Mouse (Mus musculus) intestine, embryonic 14.5 days (tissue): ENCODE data around the gene 4933411K16Rik. TPM values are rescaled to one million over a fixed set of nuclear protein-coding genes. Genes with fewer than 3 reads are reported as not detected.

Experiments
- ATAC-seq: fragments of 200-750 bp; cut with Nextera tagmentation; replicated peaks from 2 replicates; pipeline ENCODE4 v1.8.0; 2017; ENCODE audit warnings: low read depth, moderate number of reproducible peaks, moderate TSS enrichment, moderate library complexity; ENCODE audit not compliant: low FRiP score, low TSS enrichment
- DNase-seq: peaks from one replicate; pipeline ENCODE4 v3.0.0-alpha.2; 2018; ENCODE audit warnings: low spot score
- H3K27ac ChIP-seq: fragments of 300-500 bp; sonication (generic); 2 replicates; pipeline ENCODE4 v1.5.1; 2014; ENCODE audit warnings: low read depth, mild to moderate bottlenecking, control low read depth
- H3K27me3 ChIP-seq: fragments of 300-500 bp; sonication (generic); replicated peaks from 2 replicates; pipeline ENCODE4 v1.6.1; 2014; ENCODE audit warnings: low read length, control low read depth; ENCODE audit not compliant: control insufficient read depth, insufficient read depth
- H3K36me3 ChIP-seq: fragments of 300-500 bp; sonication (generic); 2 replicates; pipeline ENCODE4 v1.6.1; 2014; ENCODE audit warnings: low read length, control low read depth; ENCODE audit not compliant: control insufficient read depth, insufficient read depth
- H3K4me1 ChIP-seq: fragments of 300-500 bp; sonication (generic); replicated peaks from 2 replicates; pipeline ENCODE4 v1.6.1; 2014; ENCODE audit warnings: low read length, control low read depth, mixed read lengths; ENCODE audit not compliant: control insufficient read depth, insufficient read depth
- H3K4me2 ChIP-seq: fragments of 300-500 bp; sonication (generic); 2 replicates; pipeline ENCODE4 v1.6.1; 2014; ENCODE audit warnings: low read length
- H3K4me3 ChIP-seq: fragments of 300-500 bp; sonication (generic); 2 replicates; pipeline ENCODE4 v1.5.1; 2014; ENCODE audit warnings: low read depth, low read length, control low read depth, mixed read lengths
- H3K9ac ChIP-seq: fragments of 300-500 bp; sonication (generic); 2 replicates; pipeline ENCODE4 v1.6.1; 2014; ENCODE audit warnings: mild to moderate bottlenecking, low read length
- H3K9me3 ChIP-seq: fragments of 300-500 bp; sonication (generic); 2 replicates; pipeline ENCODE4 v1.6.1; 2016; ENCODE audit warnings: low read length, control low read depth; ENCODE audit not compliant: control insufficient read depth
- WGBS: fragments of 180-500 bp; shearing (Covaris S2); extraction: QIAGEN DNeasy Blood & Tissue Kit; methylation state at CpG from one replicate; pipeline ENCODE4 v1.1.7; 2014; 5-methylcytosine and 5-hydroxymethylcytosine counted together
- polyA plus RNA-seq: library from polyadenylated mRNA; unstranded; fragments of >200 nt; fragmentation: Nextera tagmentation; extraction: Ambion mirVana; gene quantifications from 2 replicates; pipeline ENCODE4 v1.2.1, GENCODE M21; 2014

The 4933411K16Rik gene
- polyA plus RNA-seq, 1 experiment from 2014 or later, result not detected

DNA sequence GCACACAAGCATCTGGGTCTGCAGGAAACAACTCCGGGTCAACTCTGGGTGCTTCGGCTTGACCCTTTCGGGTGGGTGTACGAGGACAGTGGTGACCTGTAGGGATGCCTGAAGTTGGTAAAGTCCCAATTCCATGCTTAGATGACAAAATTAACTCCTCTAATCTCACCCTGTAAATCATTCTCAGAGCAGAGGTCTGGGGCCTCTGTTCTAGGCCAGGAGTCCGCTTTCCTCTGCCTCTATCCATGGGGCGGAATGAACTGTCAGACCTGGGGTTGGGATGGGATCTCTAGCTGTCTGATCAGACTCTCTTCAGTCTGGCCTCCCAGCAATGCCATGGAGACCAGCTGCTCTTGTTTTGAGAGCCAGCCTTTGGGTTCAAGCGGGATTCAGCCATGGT is 9.4 kb downstream of the 4933411K16Rik start:
- no peaks in the 10 kb centered on the region for H3K4me1 ChIP-seq
- H3K9ac ChIP-seq, result no peak overlapping the region
- H3K4me3 ChIP-seq, result no peak overlapping the region
- ATAC-seq (no peak), DNase-seq (no peak)
- H3K36me3 ChIP-seq, result no peaks in the 10 kb centered on the region
- 89% methylated on average over 7 of the region's 7 CpGs for WGBS
- no peak overlapping the region for H3K27ac ChIP-seq
- no peaks in the 10 kb centered on the region for H3K9me3 ChIP-seq
- H3K27me3 ChIP-seq, result no peaks in the 10 kb centered on the region
- no peak overlapping the region for H3K4me2 ChIP-seq

GRCm38 (mm10) chr19:42068441-42069240 is 16.6 kb downstream of the 4933411K16Rik start:
- H3K27me3 ChIP-seq, result no peaks in the 10 kb centered on the region
- 75% methylated on average over 11 of the region's 11 CpGs for WGBS
- no peak overlapping the region for H3K4me2 ChIP-seq
- no peaks in the 10 kb centered on the region for H3K9me3 ChIP-seq
- no peaks in the 10 kb centered on the region for H3K36me3 ChIP-seq
- no peaks in the 10 kb centered on the region for H3K4me1 ChIP-seq
- no peak overlapping the region for H3K27ac ChIP-seq
- H3K4me3 ChIP-seq, result no peak overlapping the region
- ATAC-seq (no peak), DNase-seq (no peak)
- H3K9ac ChIP-seq, result no peak overlapping the region

GRCm38 (mm10) chr19:42069241-42069525 is 17.1 kb downstream of the 4933411K16Rik start:
- Histone ChIP-seq H3K9ac (no peak overlapping the region), H3K4me2 (no peak overlapping the region), H3K4me1 (no peaks in the 10 kb centered on the region), H3K27ac (no peak overlapping the region), H3K36me3 (no peaks in the 10 kb centered on the region), H3K27me3 (no peaks in the 10 kb centered on the region), H3K9me3 (no peaks in the 10 kb centered on the region), H3K4me3 (no peak overlapping the region)
- ATAC-seq (no peak), DNase-seq (no peak)
- 53% methylated on average over 6 of the region's 6 CpGs for WGBS

- WGBS, result 67% methylated on average over 7 of the region's 7 CpGs
- Histone ChIP-seq H3K9ac (no peak overlapping the region), H3K9me3 (no peaks in the 10 kb centered on the region), H3K36me3 (peaks cover 17% of the 10 kb centered on the region), H3K27ac (no peak overlapping the region), H3K4me3 (no peak overlapping the region), H3K4me1 (no peaks in the 10 kb centered on the region), H3K4me2 (no peak overlapping the region), H3K27me3 (no peaks in the 10 kb centered on the region)
- ATAC-seq (no peak), DNase-seq (no peak)
Observed at GRCm38 (mm10) chr19:42071221-42071620, 19.2 kb downstream of the 4933411K16Rik start.

DNA sequence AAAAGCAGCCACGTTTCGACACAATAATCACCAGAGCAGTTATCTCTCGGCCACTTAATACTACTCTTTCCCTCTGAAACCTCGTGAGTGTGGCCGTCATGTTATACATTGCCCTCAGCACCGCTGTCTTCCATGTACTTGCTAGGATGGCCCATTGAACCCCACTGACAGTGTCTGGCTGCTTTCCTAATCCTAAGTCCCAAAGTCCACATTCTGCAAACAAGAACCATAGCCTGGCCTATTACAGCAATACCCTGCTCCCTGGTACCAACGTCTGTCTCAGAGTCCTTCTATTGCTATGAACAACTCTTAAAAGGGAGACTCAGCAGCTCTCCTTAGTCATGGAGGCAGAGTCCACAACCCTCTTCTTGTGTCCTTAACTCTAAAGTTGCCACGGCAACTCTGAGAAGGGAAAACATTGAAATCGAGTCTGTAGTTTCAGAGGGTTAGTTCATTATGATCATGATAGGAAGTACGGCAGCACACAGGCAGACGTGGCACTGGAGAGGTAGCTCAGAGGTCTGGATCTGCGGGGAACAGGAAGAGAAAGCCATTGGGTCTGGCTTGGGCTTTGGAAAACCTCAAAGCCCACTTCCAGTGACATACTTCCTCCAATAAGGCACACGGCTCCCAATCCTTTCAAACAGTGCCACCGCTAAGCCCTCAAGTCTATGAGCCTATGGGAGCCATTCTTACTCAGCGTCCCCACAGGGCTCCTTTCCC is 20.0 kb downstream of the 4933411K16Rik start:
- Histone ChIP-seq H3K36me3 (peaks cover 18% of the 10 kb centered on the region), H3K27ac (no peak overlapping the region), H3K27me3 (no peaks in the 10 kb centered on the region), H3K4me2 (no peak overlapping the region), H3K4me1 (no peaks in the 10 kb centered on the region), H3K4me3 (no peak overlapping the region), H3K9me3 (no peaks in the 10 kb centered on the region), H3K9ac (no peak overlapping the region)
- ATAC-seq (no peak), DNase-seq (no peak)
- 78% methylated on average over 15 of the region's 15 CpGs for WGBS

DNA sequence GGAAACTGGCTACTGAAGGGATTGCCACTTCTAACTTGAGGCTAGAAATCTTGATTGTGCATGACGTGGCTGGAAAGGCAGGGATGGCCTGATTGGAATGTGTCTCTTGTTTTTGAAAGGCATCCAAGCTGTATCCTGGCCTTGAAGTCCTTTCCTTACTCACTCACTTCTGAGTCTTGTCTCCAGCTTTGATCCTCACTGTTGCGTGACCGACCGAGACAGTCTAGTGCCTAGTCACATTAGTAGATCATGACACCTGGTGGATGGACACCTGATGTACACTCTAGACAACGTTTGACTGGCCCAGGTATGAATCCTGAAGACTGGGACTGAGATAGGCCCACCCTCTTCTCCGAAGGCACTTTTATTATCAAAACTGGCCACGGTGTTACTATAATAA is 20.8 kb downstream of the 4933411K16Rik start:
- Histone ChIP-seq H3K9ac (no peak overlapping the region), H3K4me1 (no peaks in the 10 kb centered on the region), H3K27ac (no peak overlapping the region), H3K4me2 (no peak overlapping the region), H3K4me3 (no peak overlapping the region), H3K27me3 (no peaks in the 10 kb centered on the region), H3K36me3 (peaks cover 22% of the 10 kb centered on the region), H3K9me3 (no peaks in the 10 kb centered on the region)
- DNase-seq (no peak), ATAC-seq (no peak)
- 77% methylated on average over 7 of the region's 7 CpGs for WGBS

- H3K9ac ChIP-seq, result no peak overlapping the region
- ATAC-seq (no peak), DNase-seq (no peak)
- H3K27ac ChIP-seq, result no peak overlapping the region
- no peak overlapping the region for H3K4me3 ChIP-seq
- no peaks in the 10 kb centered on the region for H3K4me1 ChIP-seq
- H3K9me3 ChIP-seq, result no peaks in the 10 kb centered on the region
- WGBS, result 81% methylated on average over 2 of the region's 2 CpGs
- no peaks in the 10 kb centered on the region for H3K27me3 ChIP-seq
- no peak overlapping the region for H3K4me2 ChIP-seq
- H3K36me3 ChIP-seq, result peaks cover 22% of the 10 kb centered on the region
Observed at GRCm38 (mm10) chr19:42075051-42075450, 23.0 kb downstream of the 4933411K16Rik start.

DNA sequence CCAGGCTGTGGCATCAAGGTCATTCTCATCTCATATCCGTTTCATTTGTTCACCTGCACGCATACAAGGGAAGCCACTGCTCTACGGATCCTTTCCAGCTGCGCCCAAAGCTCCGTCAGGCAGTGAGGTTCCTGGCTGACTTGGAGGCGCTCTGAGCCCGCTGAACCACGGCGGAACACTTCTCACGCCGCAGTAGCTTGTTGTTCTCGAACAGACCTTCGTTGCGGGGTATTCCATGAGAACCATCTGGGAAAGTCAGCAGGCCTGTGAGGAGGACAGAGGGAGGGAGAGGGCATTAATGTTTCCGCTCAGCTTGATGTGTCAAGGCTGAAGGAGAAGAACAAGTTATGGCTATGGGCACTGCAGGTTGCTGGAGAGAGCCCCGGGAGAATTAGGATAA is 23.9 kb downstream of the 4933411K16Rik start:
- peaks cover 22% of the 10 kb centered on the region for H3K36me3 ChIP-seq
- H3K9me3 ChIP-seq, result no peaks in the 10 kb centered on the region
- H3K4me1 ChIP-seq, result no peaks in the 10 kb centered on the region
- DNase-seq, result no peak
- 92% methylated on average over 16 of the region's 16 CpGs for WGBS
- no peak overlapping the region for H3K4me3 ChIP-seq
- no peak for ATAC-seq
- H3K4me2 ChIP-seq, result no peak overlapping the region
- no peak overlapping the region for H3K27ac ChIP-seq
- H3K27me3 ChIP-seq, result no peaks in the 10 kb centered on the region
- no peak overlapping the region for H3K9ac ChIP-seq

- Histone ChIP-seq H3K4me2 (no peak overlapping the region), H3K36me3 (peaks cover 22% of the 10 kb centered on the region), H3K27me3 (no peaks in the 10 kb centered on the region), H3K27ac (no peak overlapping the region), H3K4me1 (no peaks in the 10 kb centered on the region), H3K9ac (no peak overlapping the region), H3K4me3 (no peak overlapping the region), H3K9me3 (no peaks in the 10 kb centered on the region)
- ATAC-seq (no peak), DNase-seq (peak; percentile 40)
- 93% methylated on average over 8 of the region's 8 CpGs for WGBS
Observed at GRCm38 (mm10) chr19:42078566-42078965, 26.5 kb downstream of the 4933411K16Rik start.
